Mouse (Mus musculus): ENCODE results near the gene Vangl2.
A peak's percentile ranks its signal among the peaks of the same experiment; 100 is the strongest.

- peak; percentile 73; the same call in 1 of the 2 replicates for TF ChIP-seq CTCF (IDR thresholded peaks at IDR 0.05; ENCODE audit: insufficient read depth, low read depth, low read length)
- no peak for TF ChIP-seq POLR2A (IDR thresholded peaks at IDR 0.05; ENCODE audit: insufficient read depth, low read depth, low read length)
These were observed 18.7 kb upstream of the Vangl2 start for GRCm38 (mm10) chr1:172046938-172047337.

Data from olfactory bulb, adult 2 months (tissue).